Mouse (Mus musculus): ENCODE results near the gene Fscn2.

Gene Fscn2

GRCm38 (mm10) chr11:120346383-120347034, 14.8 kb upstream of the Fscn2 start:
- WGBS = 15% methylated on average over 12 of the region's 13 CpGs

- 3% methylated on average over 10 of the region's 10 CpGs for WGBS
These were observed 14.0 kb upstream of the Fscn2 start for GRCm38 (mm10) chr11:120347301-120347700.

- WGBS = under 1% methylated on average over 91 of the region's 103 CpGs
These were observed 13.3 kb upstream of the Fscn2 start, which contains the start of gene Actg1 for GRCm38 (mm10) chr11:120347791-120348683. Actg1 (minus strand) TSS chr11:120348542.

GRCm38 (mm10) chr11:120348684-120349370, 12.5 kb upstream of the Fscn2 start:
- WGBS = 1% methylated on average over 48 of the region's 53 CpGs

- WGBS = 2% methylated on average over 16 of the region's 16 CpGs
These were observed 11.9 kb upstream of the Fscn2 start for GRCm38 (mm10) chr11:120349371-120349985.

- WGBS = under 1% methylated on average over 68 of the region's 68 CpGs
These were observed 11.2 kb upstream of the Fscn2 start for GRCm38 (mm10) chr11:120349986-120350702.

- 28% methylated on average over 11 of the region's 11 CpGs for WGBS
These were observed 10.6 kb upstream of the Fscn2 start for GRCm38 (mm10) chr11:120350711-120351110.

GRCm38 (mm10) chr11:120351250-120352092, 9.9 kb upstream of the Fscn2 start:
- 89% methylated on average over 10 of the region's 10 CpGs for WGBS

GRCm38 (mm10) chr11:120352093-120352350, 9.3 kb upstream of the Fscn2 start:
- WGBS = 87% methylated on average over 5 of the region's 5 CpGs

GRCm38 (mm10) chr11:120352571-120353290, 8.6 kb upstream of the Fscn2 start:
- 58% methylated on average over 13 of the region's 13 CpGs for WGBS

- 40% methylated on average over 26 of the region's 26 CpGs for WGBS
These were observed 7.6 kb upstream of the Fscn2 start for GRCm38 (mm10) chr11:120353500-120354303.

- 81% methylated on average over 17 of the region's 17 CpGs for WGBS
These were observed 6.7 kb upstream of the Fscn2 start for GRCm38 (mm10) chr11:120354304-120355276.

- 74% methylated on average over 5 of the region's 5 CpGs for WGBS
These were observed 5.9 kb upstream of the Fscn2 start for GRCm38 (mm10) chr11:120355277-120356039.

- 82% methylated on average over 15 of the region's 15 CpGs for WGBS
These were observed 5.0 kb upstream of the Fscn2 start for GRCm38 (mm10) chr11:120356319-120356840.

- 94% methylated on average over 4 of the region's 4 CpGs for WGBS
These were observed 4.4 kb upstream of the Fscn2 start for GRCm38 (mm10) chr11:120356900-120357299.

- 20% methylated on average over 10 of the region's 10 CpGs for WGBS
These were observed 3.4 kb upstream of the Fscn2 start for GRCm38 (mm10) chr11:120357791-120358401.

All from cerebral cortex, adult 2 months (tissue).